Mouse (Mus musculus): Measurements from ENCODE around the gene Cabp5.
"Not testable (repeated sequence)": the region's sequence is repeated elsewhere in the genome, so short reads cannot be mapped to it uniquely, and the experiment has no call there.

Gene Cabp5

DNA sequence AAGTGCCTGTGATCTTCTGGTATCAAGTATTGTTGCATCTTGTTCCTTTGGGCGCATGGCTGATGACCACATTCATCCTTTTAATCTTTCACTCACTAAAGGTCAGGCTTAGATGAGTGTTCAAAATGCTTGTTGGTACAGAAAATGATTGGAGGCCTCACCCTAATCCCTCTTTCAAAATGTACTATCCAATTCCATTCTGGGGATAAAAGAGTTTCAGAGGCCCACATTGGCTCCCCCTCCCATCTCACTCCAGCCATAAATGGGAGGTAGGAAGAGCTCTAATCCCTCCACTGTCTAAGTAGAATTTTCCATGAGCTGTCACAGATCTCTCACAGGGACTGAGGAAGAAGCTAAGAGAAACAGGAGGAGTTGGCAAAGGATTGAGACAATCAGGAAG, at the start of gene Cabp5:
Gene Cabp5, plus strand, starts transcription at position 301 of the 400 bp plus-strand sequence.
- no peak for DNase-seq (ENCODE audit: low spot score)

DNA sequence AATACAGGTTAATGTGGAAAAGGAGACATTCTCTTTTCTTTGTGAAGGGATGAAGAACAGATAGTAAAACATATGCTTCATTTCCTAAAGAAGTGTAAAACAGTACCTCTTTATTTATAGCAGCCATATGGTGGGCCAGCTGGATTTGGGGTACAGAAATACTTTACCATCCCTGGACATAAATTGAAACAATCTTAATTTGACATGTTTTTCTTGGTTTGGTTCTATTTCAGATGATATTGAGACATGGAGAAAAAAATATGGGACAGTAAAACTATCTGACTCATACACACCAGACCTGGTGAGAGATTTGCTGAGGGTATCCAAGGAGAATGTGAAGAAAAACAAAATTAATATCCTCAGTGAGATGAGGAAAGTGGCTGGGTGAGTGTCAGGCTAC, 42.0 kb upstream of the Cabp5 start:
- no peak for DNase-seq (ENCODE audit: low spot score)

DNA sequence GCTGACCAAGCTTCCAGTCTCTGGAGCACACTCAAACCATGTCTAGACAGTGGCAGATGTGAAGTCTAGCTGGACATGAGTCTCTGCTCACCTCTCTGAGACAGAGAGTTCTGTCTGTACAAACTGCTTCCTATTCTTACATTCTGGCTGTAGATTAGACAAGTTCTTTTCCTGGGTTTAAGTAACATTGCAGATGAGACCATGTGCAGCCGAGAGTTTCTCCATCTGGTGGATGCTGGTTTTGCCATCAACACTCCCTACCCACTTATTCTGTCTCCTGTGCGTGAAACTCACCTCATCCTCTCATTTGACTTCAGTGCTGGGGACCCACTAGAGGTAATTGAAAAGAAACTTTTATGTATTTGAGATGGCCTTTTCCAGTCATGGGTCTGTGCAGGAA, 17.3 kb upstream of the Cabp5 start:
- DNase-seq (ENCODE audit: low spot score): no peak

DNA sequence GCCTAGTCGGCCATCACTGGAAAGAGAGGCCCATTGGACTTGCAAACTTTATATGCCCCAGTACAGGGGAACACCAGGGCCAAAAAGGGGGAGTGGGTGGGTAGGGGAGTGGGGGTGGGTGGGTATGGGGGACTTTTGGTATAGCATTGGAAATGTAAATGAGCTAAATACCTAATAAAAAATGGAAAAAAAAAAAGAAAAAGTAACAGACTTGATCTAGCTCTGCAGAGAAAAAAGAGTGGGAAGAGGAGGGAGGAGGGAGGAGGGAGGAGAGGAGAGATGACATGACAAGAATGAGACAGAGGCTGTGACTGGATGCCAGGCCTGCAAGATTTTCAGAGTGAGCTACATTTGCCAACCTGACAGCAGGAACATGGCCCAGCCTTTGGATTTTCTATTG, 52.6 kb downstream of the Cabp5 start, which contains the start of gene Bsph1:
Gene Bsph1, plus strand, starts transcription at position 301 of the 400 bp plus-strand sequence.
- DNase-seq (ENCODE audit: low spot score): not testable (repeated sequence)
